ENCODE assay signal across 13 mouse cellular contexts in genomic region chr4:135758331-135758730, GRCm38 (mm10). TPM values are rescaled to one million over a fixed set of nuclear protein-coding genes. Genes with fewer than 3 reads are reported as not detected.
DNase-seq lines count a peak whose midpoint lies in the region; ATAC-seq and TF ChIP-seq lines count a peak whose summit lies in the region.
"Had no signal": no experiment of that assay in that cellular context is flagged by ENCODE, and none has a peak within 500 bp of the region (broad histone marks: within the 10 kb centered on the region; RNA-seq: fewer than 3 reads in every experiment).

No protein-coding gene starts in this region.

- H3K4me1 ChIP-seq in heart, adult 2 months (ENCODE audit: control insufficient read depth, insufficient read depth, low read length): no peaks in the 10 kb centered on the region
- no peaks in the 10 kb centered on the region; a peak in 1 of 4 replicates for H3K4me1 ChIP-seq in liver, embryonic 14.5 days (replicated peaks; ENCODE audit: control insufficient read depth in 2 of 2, insufficient read depth in 2 of 2, low read length in 1 of 2)
- peaks cover 2% of the 10 kb centered on the region; the same call in 1 of the 2 replicates for H3K4me1 ChIP-seq in liver, embryonic 11.5 days (replicated peaks; ENCODE audit: control insufficient read depth, insufficient read depth, low read length)
- H3K4me1 ChIP-seq in ES-Bruce4 (ENCODE audit: control insufficient read depth, insufficient read depth, low read length): no peaks in the 10 kb centered on the region
- no peaks in the 10 kb centered on the region; the same call in 1 of the 2 replicates for H3K4me1 ChIP-seq in bone marrow, adult 2 months (ENCODE audit: control insufficient read depth, insufficient read depth, low read length)
- no peaks in the 10 kb centered on the region for H3K4me1 ChIP-seq in hindbrain, embryonic 11.5 days (replicated peaks; ENCODE audit: control insufficient read depth, insufficient read depth, low read length)
- H3K4me1 ChIP-seq: embryonic facial prominence, embryonic 12.5 days; forebrain, embryonic 13.5 days had no signal

- no peak overlapping the region for H3K9ac ChIP-seq in heart, adult 2 months (ENCODE audit: low read depth, low read length)
- no peak overlapping the region for H3K9ac ChIP-seq in liver, embryonic 14.5 days (replicated peaks)
- H3K9ac ChIP-seq in liver, embryonic 11.5 days (ENCODE audit: low read depth, low read length): no peak overlapping the region
- H3K9ac ChIP-seq in ES-Bruce4 (ENCODE audit: low read depth, poor library complexity, severe bottlenecking): no peak overlapping the region
- H3K9ac ChIP-seq in hindbrain, embryonic 11.5 days (ENCODE audit: low read depth, low read length): no peak overlapping the region
- H3K9ac ChIP-seq: embryonic facial prominence, embryonic 12.5 days; forebrain, embryonic 13.5 days; hindbrain, embryonic 12.5 days had no signal

- no peak for TF ChIP-seq POLR2A in heart, adult 2 months (IDR thresholded peaks at IDR 0.05; ENCODE audit: insufficient read depth, low read depth, low read length)
- TF ChIP-seq POLR2A in ES-Bruce4 (IDR thresholded peaks at IDR 0.05; ENCODE audit: insufficient read depth, low read length): no peak
- no peak for TF ChIP-seq POLR2A in bone marrow, adult 2 months (IDR thresholded peaks at IDR 0.05; ENCODE audit: borderline replicate concordance, control insufficient read depth, low read depth, low read length)

- intact Hi-C loops in heart, adult 2 months (cut with DNase I): loop anchor here (1.0 kb wide), 1 partner anchor 49 kb away; no protein-coding TSS in a partner anchor
- intact Hi-C loops in left cerebral cortex, postnatal 25 days (cut with DNase I): no loop called here

- no peak overlapping the region for H3K27ac ChIP-seq in heart, adult 2 months
- H3K27ac ChIP-seq in liver, embryonic 14.5 days: no peak overlapping the region
- no peak overlapping the region for H3K27ac ChIP-seq in liver, embryonic 11.5 days (ENCODE audit: low read depth, low read length)
- H3K27ac ChIP-seq in ES-Bruce4 (ENCODE audit: insufficient read depth, low read length): no peak overlapping the region
- H3K27ac ChIP-seq in bone marrow, adult 2 months (ENCODE audit: control insufficient read depth, insufficient read depth, low read depth, low read length, poor library complexity): no peak overlapping the region
- no peak overlapping the region for H3K27ac ChIP-seq in hindbrain, embryonic 11.5 days (ENCODE audit: low read depth, low read length)
- H3K27ac ChIP-seq: embryonic facial prominence, embryonic 12.5 days; forebrain, embryonic 13.5 days; hindbrain, embryonic 12.5 days had no signal

- no peak for ATAC-seq in liver, embryonic 14.5 days (ENCODE audit: insufficient read depth)
- no peak for ATAC-seq in liver, embryonic 11.5 days (replicated peaks; ENCODE audit: low FRiP score)
- ATAC-seq in hindbrain, embryonic 11.5 days (ENCODE audit: low FRiP score): no peak
- ATAC-seq: CD4-positive, CD25-positive, alpha-beta regulatory T cell, adult 4 months; forebrain, embryonic 13.5 days had no signal

- no peaks in the 10 kb centered on the region for H3K36me3 ChIP-seq in heart, adult 2 months (ENCODE audit: control insufficient read depth, insufficient read depth, low read length)
- H3K36me3 ChIP-seq in liver, embryonic 14.5 days (replicated peaks; ENCODE audit: control insufficient read depth, insufficient read depth, low read depth): no peaks in the 10 kb centered on the region
- no peaks in the 10 kb centered on the region for H3K36me3 ChIP-seq in liver, embryonic 11.5 days (ENCODE audit: control insufficient read depth, insufficient read depth, low read length)
- no peaks in the 10 kb centered on the region for H3K36me3 ChIP-seq in ES-Bruce4 (ENCODE audit: control insufficient read depth, insufficient read depth, low read length, poor library complexity, severe bottlenecking)
- no peaks in the 10 kb centered on the region for H3K36me3 ChIP-seq in hindbrain, embryonic 11.5 days (ENCODE audit: control insufficient read depth, insufficient read depth, low read length)
- H3K36me3 ChIP-seq: embryonic facial prominence, embryonic 12.5 days; hindbrain, embryonic 12.5 days had no signal

- 45% methylated on average over 4 of the region's 4 CpGs for WGBS in heart, adult 2 months
- WGBS in liver, embryonic 14.5 days (ENCODE audit: insufficient replicate concordance): 31% methylated on average over 4 of the region's 4 CpGs
- 42% methylated on average over 4 of the region's 4 CpGs for WGBS in liver, embryonic 11.5 days
- WGBS in bone marrow, adult 2 months: 54% methylated on average over 4 of the region's 4 CpGs
- WGBS in hindbrain, embryonic 11.5 days: 23% methylated on average over 4 of the region's 4 CpGs

- H3K4me2 ChIP-seq in liver, embryonic 14.5 days (ENCODE audit: low read depth): no peak overlapping the region
- no peak overlapping the region for H3K4me2 ChIP-seq in liver, embryonic 11.5 days
- no peak overlapping the region for H3K4me2 ChIP-seq in hindbrain, embryonic 11.5 days (replicated peaks; ENCODE audit: low read depth, low read length)
- H3K4me2 ChIP-seq: embryonic facial prominence, embryonic 12.5 days; forebrain, embryonic 13.5 days; hindbrain, embryonic 12.5 days had no signal

- no peaks in the 10 kb centered on the region for H3K27me3 ChIP-seq in heart, adult 2 months (ENCODE audit: control insufficient read depth, insufficient read depth, low read length)
- H3K27me3 ChIP-seq in liver, embryonic 14.5 days (ENCODE audit: control insufficient read depth, insufficient read depth, low read length): no peaks in the 10 kb centered on the region
- H3K27me3 ChIP-seq in liver, embryonic 11.5 days (replicated peaks; ENCODE audit: control insufficient read depth, insufficient read depth, low read length): no peaks in the 10 kb centered on the region
- H3K27me3 ChIP-seq in ES-Bruce4 (ENCODE audit: control insufficient read depth, insufficient read depth, low read length, poor library complexity, severe bottlenecking): no peaks in the 10 kb centered on the region
- H3K27me3 ChIP-seq in hindbrain, embryonic 11.5 days (ENCODE audit: control insufficient read depth, insufficient read depth, low read length): no peaks in the 10 kb centered on the region
- H3K27me3 ChIP-seq: embryonic facial prominence, embryonic 12.5 days had no signal

- peak; percentile 58 for TF ChIP-seq CTCF in heart, adult 2 months (IDR thresholded peaks at IDR 0.05)
- TF ChIP-seq CTCF in liver, embryonic 14.5 days (IDR thresholded peaks at IDR 0.05; ENCODE audit: low read depth): peak; percentile 66
- TF ChIP-seq CTCF in ES-Bruce4 (IDR thresholded peaks at IDR 0.05; ENCODE audit: low read depth, low read length): peak; percentile 65
- TF ChIP-seq CTCF in bone marrow, adult 2 months (IDR thresholded peaks at IDR 0.05; ENCODE audit: control insufficient read depth, insufficient read depth, low read length): peak; percentile 20; the same call in 1 of the 2 replicates

- no peak for TF ChIP-seq EP300 in heart, adult 2 months (IDR thresholded peaks at IDR 0.05; ENCODE audit: insufficient read depth, low read depth, low read length)
- no peak for TF ChIP-seq EP300 in liver, embryonic 14.5 days (IDR thresholded peaks at IDR 0.05; ENCODE audit: low read depth)
- no peak for TF ChIP-seq EP300 in ES-Bruce4 (IDR thresholded peaks at IDR 0.05; ENCODE audit: insufficient read depth, low read depth, low read length)

- no peaks in the 10 kb centered on the region for H3K79me2 ChIP-seq in heart, adult 2 months (replicated peaks; ENCODE audit: control insufficient read depth, insufficient read depth, low read length)

- H3K4me3 ChIP-seq in heart, adult 2 months: no peak overlapping the region
- no peak overlapping the region for H3K4me3 ChIP-seq in liver, embryonic 14.5 days (ENCODE audit: insufficient read depth in 1 of 2, low read depth in 2 of 2, low read length in 2 of 2)
- no peak overlapping the region for H3K4me3 ChIP-seq in liver, embryonic 11.5 days (ENCODE audit: low read depth, low read length)
- H3K4me3 ChIP-seq in ES-Bruce4 (ENCODE audit: low read depth, low read length): no peak overlapping the region
- H3K4me3 ChIP-seq in bone marrow, adult 2 months (replicated peaks; ENCODE audit: control insufficient read depth, low read depth, low read length): no peak overlapping the region
- no peak overlapping the region for H3K4me3 ChIP-seq in hindbrain, embryonic 11.5 days (ENCODE audit: low read depth, low read length)
- H3K4me3 ChIP-seq: embryonic facial prominence, embryonic 12.5 days; forebrain, embryonic 13.5 days; hindbrain, embryonic 12.5 days had no signal

- DNase-seq in heart, adult 2 months: no peak
- DNase-seq in heart, adult 8-10 months (ENCODE audit: low spot score): no peak
- DNase-seq in liver, embryonic 14.5 days (ENCODE audit: low read depth in 3 of 3, low spot score in 3 of 3): no peak
- no peak for DNase-seq in liver, embryonic 11.5 days (ENCODE audit: low spot score)
- DNase-seq in left cerebral cortex, postnatal 25 days (ENCODE audit: low spot score in 2 of 2): no peak
- no peak for DNase-seq in hindbrain, embryonic 11.5 days (ENCODE audit: low spot score)
- DNase-seq: kidney, postnatal 14 days had no signal

- H3K9me3 ChIP-seq in liver, embryonic 14.5 days (ENCODE audit: control insufficient read depth, low read length): no peaks in the 10 kb centered on the region
- no peaks in the 10 kb centered on the region for H3K9me3 ChIP-seq in liver, embryonic 11.5 days (ENCODE audit: control insufficient read depth, low read length)
- no peaks in the 10 kb centered on the region for H3K9me3 ChIP-seq in ES-Bruce4 (replicated peaks; ENCODE audit: control insufficient read depth, insufficient read depth, low read length, poor library complexity, severe bottlenecking)
- no peaks in the 10 kb centered on the region for H3K9me3 ChIP-seq in hindbrain, embryonic 11.5 days (ENCODE audit: control insufficient read depth, low read length)

RNA-seq across cellular contexts. Expression of gene Myom3, which starts 1.2 kb away (rescaled TPM):
- 1 to 10 TPM in 1 of 2 experiments, under 1 TPM in 1; 0.61 to 1.5 TPM for total RNA-seq in heart, adult 2 months (2021)
- 1.4 and 1.6 TPM in 2 replicates for polyA plus RNA-seq in heart, adult 2 months (2012; rRNA removed)
- total RNA-seq in heart, adult 8-10 months (2022): 1 to 10 TPM in 3 of 4 experiments, under 1 TPM in 1; 0.84 to 2.7 (median 1.6) TPM
- polyA plus RNA-seq in liver, embryonic 14.5 days (2012; rRNA removed): 0.03 and 0.06 TPM in 2 replicates
- polyA plus RNA-seq in liver, embryonic 14.5 days (2014; fragmentation: Nextera tagmentation; extraction: Ambion mirVana): 0.04 TPM in 1 of 2 replicates, not detected in the other
- 0.11 TPM in 1 of 2 replicates, not detected in the other for polyA plus RNA-seq in liver, embryonic 11.5 days (2014; fragmentation: Nextera tagmentation; extraction: Ambion mirVana)
- 0.33 TPM in 1 of 2 replicates, not detected in the other for polyA plus RNA-seq in ES-Bruce4 (2011; ENCODE audit: insufficient read depth, insufficient read length, low read depth, missing spikeins)
- polyA plus RNA-seq in bone marrow, adult 2 months (2011; ENCODE audit: insufficient read depth, insufficient read length, low replicate concordance, missing spikeins): not detected in 2 replicates
- total RNA-seq in left cerebral cortex, postnatal 25 days (2021): 1 to 10 TPM; 1.4 to 1.7 TPM
- polyA plus RNA-seq in hindbrain, embryonic 11.5 days (2014; fragmentation: Nextera tagmentation; extraction: Ambion mirVana): 0.22 and 0.25 TPM in 2 replicates
- polyA plus RNA-seq: CD4-positive, CD25-positive, alpha-beta regulatory T cell, adult 4 months had no signal

RNA-seq across cellular contexts. Expression of gene Il22ra1, which starts 30.4 kb away (rescaled TPM):
- under 1 TPM; 0.30 to 0.42 TPM for total RNA-seq in heart, adult 2 months (2021)
- polyA plus RNA-seq in heart, adult 2 months (2012; rRNA removed): 0.15 and 0.23 TPM in 2 replicates
- total RNA-seq in heart, adult 8-10 months (2022): under 1 TPM; 0.35 to 0.59 (median 0.39) TPM
- 0.98 and 1.3 TPM in 2 replicates for polyA plus RNA-seq in liver, embryonic 14.5 days (2012; rRNA removed)
- 0.36 and 0.54 TPM in 2 replicates for polyA plus RNA-seq in liver, embryonic 14.5 days (2014; fragmentation: Nextera tagmentation; extraction: Ambion mirVana)
- polyA plus RNA-seq in liver, embryonic 11.5 days (2014; fragmentation: Nextera tagmentation; extraction: Ambion mirVana): 0.10 and 0.49 TPM in 2 replicates
- not detected in 2 replicates for polyA plus RNA-seq in ES-Bruce4 (2011; ENCODE audit: insufficient read depth, insufficient read length, low read depth, missing spikeins)
- not detected in 2 replicates for polyA plus RNA-seq in bone marrow, adult 2 months (2011; ENCODE audit: insufficient read depth, insufficient read length, low replicate concordance, missing spikeins)
- under 1 TPM; 0.18 to 0.25 TPM for total RNA-seq in left cerebral cortex, postnatal 25 days (2021)
- polyA plus RNA-seq in hindbrain, embryonic 11.5 days (2014; fragmentation: Nextera tagmentation; extraction: Ambion mirVana): not detected in 2 replicates
- polyA plus RNA-seq: CD4-positive, CD25-positive, alpha-beta regulatory T cell, adult 4 months; embryonic facial prominence, embryonic 12.5 days; forebrain, embryonic 13.5 days; hindbrain, embryonic 12.5 days had no signal
